12 mouse cellular contexts compared by ENCODE assay signal in the genomic region with DNA sequence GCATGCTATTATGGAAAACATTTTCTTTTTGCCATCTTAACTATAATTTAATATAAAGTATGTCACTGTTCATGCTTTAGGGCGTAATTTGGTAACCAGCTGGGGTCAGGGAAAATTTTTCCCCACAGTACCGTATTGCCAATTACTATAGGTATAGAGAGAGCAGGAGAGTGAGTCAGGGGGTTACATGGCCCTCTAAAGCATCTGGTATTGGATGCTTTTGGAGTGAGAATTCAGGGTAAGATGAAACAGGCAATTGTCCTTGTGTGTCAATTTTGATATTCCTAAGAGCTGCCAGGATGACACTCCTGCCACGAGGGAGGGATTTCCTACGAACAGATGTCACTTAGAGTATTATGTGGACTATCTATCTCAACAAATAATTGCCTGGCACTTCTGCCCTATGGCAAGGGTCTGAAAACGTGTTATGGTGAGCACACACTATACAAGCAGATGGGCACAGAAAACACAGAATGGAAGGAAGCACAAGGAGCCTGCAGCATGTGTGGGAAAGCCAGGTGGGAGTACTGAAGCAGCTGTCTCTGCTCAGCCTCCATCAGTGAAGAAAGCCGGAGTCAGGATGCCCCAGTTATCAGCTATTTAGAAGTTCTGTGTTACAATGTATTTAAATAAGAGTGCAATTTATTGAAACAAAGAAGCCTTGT. TPM values are rescaled to one million over a fixed set of nuclear protein-coding genes. Genes with fewer than 3 reads are reported as not detected.
DNase-seq lines count a peak whose midpoint lies in the region; ATAC-seq and TF ChIP-seq lines count a peak whose summit lies in the region.
"Had no signal": no experiment of that assay in that cellular context is flagged by ENCODE, and none has a peak within 500 bp of the region (broad histone marks: within the 10 kb centered on the region; RNA-seq: fewer than 3 reads in every experiment).

No protein-coding gene starts in this region.

- DNase-seq in layer of hippocampus, adult 18-20 months (ENCODE audit: low spot score in 2 of 2): peak; percentile 32 to 60
- DNase-seq in layer of hippocampus, postnatal 25 days (ENCODE audit: extremely low spot score in 1 of 2, low spot score in 1 of 2): no peak
- DNase-seq in hindbrain, postnatal 0 days (ENCODE audit: low spot score): peak; percentile 43
- DNase-seq in kidney, adult 9 months: no peak
- no peak for DNase-seq in liver
- DNase-seq: cerebellum, adult 11-12 months; kidney, adult 18-20 months; thymus, postnatal 36 days had no signal

- no peak overlapping the region for H3K27ac ChIP-seq in forebrain, embryonic 16.5 days (ENCODE audit: low read length)
- no peak overlapping the region for H3K27ac ChIP-seq in hindbrain, postnatal 0 days
- H3K27ac ChIP-seq in neural tube, embryonic 14.5 days (ENCODE audit: low read depth, low read length): 0 out of 2 replicates have a peak overlapping the region, but pooled peaks have one; percentile 12
- H3K27ac ChIP-seq: limb, embryonic 12.5 days had no signal

- H3K36me3 ChIP-seq in forebrain, embryonic 16.5 days (ENCODE audit: control insufficient read depth, insufficient read depth): no peaks in the 10 kb centered on the region
- no peaks in the 10 kb centered on the region for H3K36me3 ChIP-seq in hindbrain, postnatal 0 days (ENCODE audit: insufficient read depth, low read length)
- no peaks in the 10 kb centered on the region for H3K36me3 ChIP-seq in neural tube, embryonic 14.5 days (ENCODE audit: control insufficient read depth, insufficient read depth, low read length)
- H3K36me3 ChIP-seq: limb, embryonic 12.5 days had no signal

- no peak for TF ChIP-seq CTCF in hindbrain, postnatal 0 days (IDR thresholded peaks at IDR 0.05; ENCODE audit: low read depth)

- H3K4me1 ChIP-seq in forebrain, embryonic 16.5 days (replicated peaks; ENCODE audit: control insufficient read depth, insufficient read depth, low read length): no peaks in the 10 kb centered on the region; the same call in 1 of the 2 replicates
- H3K4me1 ChIP-seq in hindbrain, postnatal 0 days (ENCODE audit: insufficient read depth, low read length): no peaks in the 10 kb centered on the region
- no peaks in the 10 kb centered on the region for H3K4me1 ChIP-seq in neural tube, embryonic 14.5 days (ENCODE audit: control insufficient read depth, insufficient read depth, low read length)
- H3K4me1 ChIP-seq: limb, embryonic 12.5 days had no signal

- H3K9me3 ChIP-seq in forebrain, embryonic 16.5 days (ENCODE audit: control insufficient read depth, low read length): no peaks in the 10 kb centered on the region
- no peaks in the 10 kb centered on the region for H3K9me3 ChIP-seq in hindbrain, postnatal 0 days (ENCODE audit: low read length)
- H3K9me3 ChIP-seq in neural tube, embryonic 14.5 days (ENCODE audit: control insufficient read depth, low read length): no peaks in the 10 kb centered on the region
- H3K9me3 ChIP-seq: limb, embryonic 12.5 days had no signal

- peak; percentile 82 for ATAC-seq in forebrain, embryonic 16.5 days
- peak; percentile 88 for ATAC-seq in hindbrain, postnatal 0 days
- peak; percentile 94 for ATAC-seq in neural tube, embryonic 14.5 days (ENCODE audit: low read depth)

- H3K9ac ChIP-seq in forebrain, embryonic 16.5 days (replicated peaks; ENCODE audit: low read depth, low read length): no peak overlapping the region
- no peak overlapping the region for H3K9ac ChIP-seq in hindbrain, postnatal 0 days (replicated peaks; ENCODE audit: low read length)
- no peak overlapping the region for H3K9ac ChIP-seq in neural tube, embryonic 14.5 days (replicated peaks; ENCODE audit: low read depth, low read length)
- H3K9ac ChIP-seq: limb, embryonic 12.5 days had no signal

- no peak overlapping the region for H3K4me2 ChIP-seq in forebrain, embryonic 16.5 days (ENCODE audit: low read length)
- H3K4me2 ChIP-seq in hindbrain, postnatal 0 days (ENCODE audit: low read depth, low read length): no peak overlapping the region
- no peak overlapping the region for H3K4me2 ChIP-seq in neural tube, embryonic 14.5 days (ENCODE audit: low read depth, low read length)
- H3K4me2 ChIP-seq: limb, embryonic 12.5 days had no signal

- 53% methylated on average over 6 of the region's 6 CpGs for WGBS in forebrain, embryonic 16.5 days
- 45% methylated on average over 6 of the region's 6 CpGs for WGBS in hindbrain, postnatal 0 days
- 37% methylated on average over 6 of the region's 6 CpGs for WGBS in neural tube, embryonic 14.5 days

- H3K27me3 ChIP-seq in forebrain, embryonic 16.5 days (replicated peaks; ENCODE audit: control insufficient read depth, insufficient read depth, low read length): no peaks in the 10 kb centered on the region
- no peaks in the 10 kb centered on the region for H3K27me3 ChIP-seq in hindbrain, postnatal 0 days (ENCODE audit: insufficient read depth, low read length)
- H3K27me3 ChIP-seq in neural tube, embryonic 14.5 days (ENCODE audit: control insufficient read depth, insufficient read depth, low read length): no peaks in the 10 kb centered on the region
- H3K27me3 ChIP-seq: limb, embryonic 12.5 days had no signal

- H3K4me3 ChIP-seq in forebrain, embryonic 16.5 days (replicated peaks; ENCODE audit: low read length): no peak overlapping the region
- H3K4me3 ChIP-seq in hindbrain, postnatal 0 days (ENCODE audit: low read length): no peak overlapping the region
- no peak overlapping the region for H3K4me3 ChIP-seq in neural tube, embryonic 14.5 days (ENCODE audit: low read depth, low read length)
- H3K4me3 ChIP-seq: limb, embryonic 12.5 days; myocyte had no signal

RNA-seq across cellular contexts. Expression of a gene that starts 58.7 kb away (rescaled TPM):
- total RNA-seq in layer of hippocampus, adult 18-20 months (2021): not detected
- total RNA-seq in layer of hippocampus, postnatal 25 days (2021): not detected
- polyA plus RNA-seq in forebrain, embryonic 16.5 days (2015; fragmentation: Nextera tagmentation; extraction: Ambion mirVana): 0.16 and 0.45 TPM in 2 replicates
- 0.14 and 0.47 TPM in 2 replicates for total RNA-seq in hindbrain, postnatal 0 days (2014; rRNA removed)
- polyA plus RNA-seq in hindbrain, postnatal 0 days (2015; fragmentation: Nextera tagmentation; extraction: Ambion mirVana): 0.23 TPM in 1 of 2 replicates, not detected in the other
- 0.29 and 0.55 TPM in 2 replicates for polyA plus RNA-seq in neural tube, embryonic 14.5 days (2014; fragmentation: Nextera tagmentation; extraction: Ambion mirVana)
- polyA plus RNA-seq: myocyte had no signal

Comparison
In these comparisons a context has a peak if more than half of its experiments do, and no peak if none do; other contexts are left out.
1. DNase-seq: peak in layer of hippocampus, adult 18-20 months (2 of 2) and hindbrain, postnatal 0 days (single experiment); none in layer of hippocampus, postnatal 25 days (0 of 2), kidney, adult 9 months (single experiment) and liver (single experiment).
2. Peak in every context shown above with its lines, with median percentiles within 50 percentile points of each other: ATAC-seq.